Mouse (Mus musculus): Measurements from ENCODE around the gene Adipoq.
"Not testable (repeated sequence)": the region's sequence is repeated elsewhere in the genome, so short reads cannot be mapped to it uniquely, and the experiment has no call there.

Gene Adipoq

DNA sequence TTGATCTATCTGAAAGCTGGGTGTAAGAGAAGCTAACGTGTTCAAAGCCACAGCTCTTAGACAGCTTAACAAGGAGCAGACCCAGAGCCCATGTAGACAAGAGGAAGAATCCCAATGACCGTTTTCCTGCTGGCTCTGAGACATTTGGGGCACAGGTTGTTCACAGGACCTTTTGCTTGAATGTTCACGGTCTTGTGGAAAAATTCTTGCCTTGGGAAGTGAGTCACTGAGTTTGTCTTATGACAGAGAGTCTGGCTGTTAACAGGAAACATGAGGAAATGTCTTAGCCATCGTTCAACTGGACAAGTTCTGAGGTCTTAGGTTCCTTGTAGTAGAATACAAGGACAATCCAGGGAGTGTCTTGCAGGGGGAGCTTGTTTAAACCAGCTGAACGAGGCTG, 20.7 kb downstream of the Adipoq start:
- no peak for DNase-seq

DNA sequence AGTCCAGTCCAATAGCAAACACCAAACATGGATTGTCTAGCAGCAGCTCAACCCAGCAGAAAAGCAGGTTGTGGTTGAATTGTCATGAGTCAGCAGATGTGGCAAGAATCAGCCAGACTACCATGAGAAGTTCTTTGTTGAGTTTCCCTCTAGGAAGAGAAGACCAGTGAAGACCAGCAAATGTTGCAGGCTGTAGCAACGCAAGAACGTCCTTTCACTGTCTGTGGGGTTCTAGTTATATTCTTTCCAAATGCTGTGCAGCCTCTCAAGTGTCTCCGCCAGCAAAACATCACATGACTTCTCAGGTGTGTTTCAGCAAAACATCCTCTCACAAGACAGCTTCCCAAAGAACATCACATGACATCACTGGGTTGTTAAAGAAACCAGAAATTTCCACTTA, 24.5 kb downstream of the Adipoq start:
- DNase-seq, result no peak

DNA sequence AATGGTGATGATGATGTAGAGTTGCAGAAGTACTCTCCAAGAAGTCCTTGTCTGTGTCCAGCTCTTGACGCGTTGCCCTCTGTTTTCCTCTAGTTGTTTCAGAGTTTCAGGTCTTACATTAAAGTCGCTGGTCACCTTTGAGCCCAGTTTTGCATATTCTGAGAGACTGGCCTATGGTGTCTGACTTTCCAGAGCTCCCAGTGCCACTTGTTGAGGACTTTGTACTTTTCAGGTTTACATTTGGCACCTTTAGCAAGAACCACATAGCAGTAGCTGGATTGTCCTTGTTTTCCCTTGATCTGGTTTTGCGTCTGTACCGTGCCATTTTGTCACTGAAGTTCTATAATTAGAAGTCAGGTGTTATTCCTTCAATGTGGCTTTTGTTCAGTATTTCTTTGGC, 27.6 kb downstream of the Adipoq start:
- DNase-seq, result no peak

DNA sequence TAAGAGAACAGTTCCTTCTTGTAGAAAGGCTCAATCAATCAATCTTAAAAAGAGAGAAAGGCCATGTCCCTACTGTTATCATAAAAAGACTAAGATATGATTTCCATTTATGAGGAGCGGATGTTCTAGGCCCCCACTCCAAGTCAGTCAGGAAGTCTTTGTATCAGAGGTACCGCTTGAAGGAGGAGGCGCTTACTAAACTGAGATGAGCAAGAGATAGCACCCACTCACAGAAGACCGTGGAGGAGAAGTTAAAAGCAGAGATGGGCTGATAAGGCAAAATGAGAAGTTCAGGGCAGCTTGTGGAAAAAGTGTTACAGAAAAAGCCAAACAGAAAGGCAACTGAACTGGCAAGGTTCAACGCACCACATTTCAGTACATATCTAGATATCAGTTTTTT, 28.5 kb downstream of the Adipoq start:
- no peak for DNase-seq

DNA sequence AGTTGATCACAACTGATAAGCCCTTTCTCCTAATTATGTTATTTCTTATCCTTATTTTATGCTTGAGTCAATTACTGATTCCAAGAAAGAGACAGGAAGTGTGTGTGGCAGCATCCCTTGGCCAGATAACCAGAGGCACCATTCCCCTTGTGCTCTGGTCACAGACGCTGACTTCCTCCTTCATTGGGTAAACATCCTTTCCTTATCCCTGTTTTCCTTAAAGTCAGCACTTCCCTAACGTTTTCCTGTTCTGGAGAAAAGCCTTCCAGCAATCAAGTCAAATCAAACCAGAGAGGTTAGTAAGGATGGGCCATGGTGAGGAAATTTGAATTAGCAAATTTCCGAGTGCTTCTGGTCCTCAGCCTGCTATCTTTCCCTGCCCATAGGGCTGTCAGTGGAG, 29.6 kb downstream of the Adipoq start:
- no peak for DNase-seq

DNA sequence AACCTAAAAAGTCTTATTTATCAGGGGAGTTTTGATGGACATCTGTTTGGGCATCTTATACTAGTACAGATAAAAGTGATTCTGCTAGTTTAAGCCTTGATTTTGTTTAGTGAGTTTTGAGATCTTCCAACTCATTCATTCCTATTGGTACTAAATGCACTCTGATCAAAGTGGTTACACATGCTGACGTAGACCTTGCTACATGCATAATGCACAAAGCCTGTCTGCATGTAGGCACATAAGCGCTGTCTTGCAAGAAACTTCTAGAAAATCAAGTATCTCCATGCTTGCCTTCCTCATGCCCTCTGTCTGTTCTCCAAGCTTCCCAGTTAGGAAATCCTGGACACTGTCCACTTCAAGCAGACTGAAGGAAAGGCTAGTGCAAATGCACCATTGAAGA, 31.5 kb downstream of the Adipoq start:
- no peak for DNase-seq

DNA sequence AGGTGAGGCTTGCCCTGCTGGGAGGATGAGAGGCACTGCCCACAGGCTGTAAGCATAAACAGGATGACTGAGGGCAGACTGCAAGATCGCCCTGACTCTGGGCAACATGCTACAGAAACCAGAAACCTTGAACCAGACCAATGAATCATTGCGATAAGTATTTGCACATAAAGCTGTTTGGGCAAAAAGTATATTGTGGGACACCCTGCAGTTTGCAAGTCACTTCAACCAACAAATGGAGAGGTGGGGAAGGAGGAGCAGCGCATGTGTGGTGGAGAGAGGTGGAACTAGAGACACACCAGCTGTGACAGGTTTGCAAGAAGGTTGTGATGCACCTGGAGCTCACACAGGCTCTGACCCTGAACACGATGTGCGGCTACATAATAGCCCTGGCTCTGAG, 32.5 kb downstream of the Adipoq start:
- DNase-seq, result no peak

DNA sequence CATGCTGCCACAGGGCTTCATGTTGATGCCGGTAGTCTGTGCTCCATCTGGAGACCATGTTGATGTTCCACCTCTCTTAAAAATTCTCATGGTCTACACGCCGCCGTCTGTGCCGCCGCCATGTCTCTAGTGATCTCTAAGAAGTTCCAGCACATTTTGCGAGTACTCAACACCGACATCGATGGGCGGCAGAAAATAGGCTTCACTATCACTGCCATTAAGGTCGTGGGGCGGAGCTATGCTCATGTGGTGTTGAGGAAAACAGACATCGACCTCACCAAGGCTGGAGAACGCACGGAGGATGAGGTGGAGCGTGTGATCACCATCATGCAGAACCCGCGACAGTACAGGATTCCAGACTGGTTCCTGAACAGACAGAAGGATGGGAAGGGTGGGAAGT, 33.1 kb downstream of the Adipoq start:
- DNase-seq, result not testable (repeated sequence)

DNA sequence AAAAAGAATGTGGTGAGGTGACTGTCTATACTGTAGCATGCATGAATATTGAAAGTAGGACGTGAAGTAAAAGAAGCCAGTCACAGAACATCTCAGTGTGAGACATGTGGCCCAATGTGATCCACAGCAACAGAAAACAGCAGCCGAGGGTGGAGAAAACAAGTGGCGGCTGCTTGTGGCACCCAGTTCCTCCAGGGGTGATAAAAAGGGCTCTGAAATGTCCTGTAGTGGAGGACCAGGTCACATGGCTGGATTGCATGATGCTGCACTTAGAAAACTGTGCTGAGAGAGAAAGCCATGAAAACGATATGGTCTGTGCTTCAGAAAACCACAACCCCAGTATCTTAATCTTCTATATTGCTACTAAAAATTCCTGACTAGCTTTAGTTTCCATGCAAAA, 34.7 kb downstream of the Adipoq start:
- no peak for DNase-seq

DNA sequence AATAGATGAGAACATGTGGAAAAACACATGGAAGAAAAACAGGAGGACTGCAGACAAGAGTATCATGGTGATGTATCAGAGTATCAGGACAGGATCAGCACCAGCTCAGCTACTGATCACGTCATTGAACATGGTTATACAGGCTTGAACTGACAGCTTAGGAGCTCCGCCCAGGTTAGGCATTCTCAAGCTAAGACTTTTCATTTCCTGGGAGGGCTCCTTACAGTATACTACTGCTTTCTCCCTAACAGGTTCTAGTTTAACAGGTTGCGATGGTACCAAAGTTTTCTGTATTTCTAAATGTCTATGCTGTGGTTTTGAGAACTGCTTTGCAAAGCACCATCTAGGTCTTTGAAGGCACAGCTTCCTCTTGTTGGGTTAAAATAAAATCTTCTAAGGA, 35.2 kb downstream of the Adipoq start:
- no peak for DNase-seq

DNA sequence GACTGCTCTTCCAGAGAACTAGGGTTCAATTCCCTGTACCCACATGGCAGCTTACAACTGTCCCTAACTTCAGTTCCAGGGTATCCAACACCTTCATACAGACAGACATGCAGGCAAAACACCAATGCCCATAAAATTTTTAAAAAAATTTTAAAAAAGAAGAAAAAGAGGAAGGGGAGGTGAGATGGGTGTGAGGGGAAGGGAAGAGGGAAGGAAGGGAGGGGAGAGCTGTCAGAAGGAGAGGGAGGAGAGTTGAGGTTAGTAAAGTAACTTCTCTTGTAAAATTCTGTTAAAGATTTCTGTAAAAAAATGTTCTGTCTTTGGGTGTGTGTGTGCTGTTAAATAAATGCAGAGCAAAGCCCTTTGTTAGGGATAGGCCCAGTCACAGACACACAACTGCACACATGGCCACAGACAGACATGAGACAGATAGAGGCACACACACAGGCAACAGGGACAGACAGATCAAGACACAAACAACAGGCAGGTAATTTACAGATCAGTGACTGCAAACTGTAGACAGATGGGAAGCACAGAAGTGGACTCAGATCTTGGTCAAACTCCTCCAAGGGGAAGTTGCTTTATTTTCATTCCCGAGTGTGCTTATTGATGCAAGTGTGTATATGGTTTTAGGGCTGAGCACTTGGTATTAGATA, 35.7 kb downstream of the Adipoq start:
- no peak for DNase-seq

DNA sequence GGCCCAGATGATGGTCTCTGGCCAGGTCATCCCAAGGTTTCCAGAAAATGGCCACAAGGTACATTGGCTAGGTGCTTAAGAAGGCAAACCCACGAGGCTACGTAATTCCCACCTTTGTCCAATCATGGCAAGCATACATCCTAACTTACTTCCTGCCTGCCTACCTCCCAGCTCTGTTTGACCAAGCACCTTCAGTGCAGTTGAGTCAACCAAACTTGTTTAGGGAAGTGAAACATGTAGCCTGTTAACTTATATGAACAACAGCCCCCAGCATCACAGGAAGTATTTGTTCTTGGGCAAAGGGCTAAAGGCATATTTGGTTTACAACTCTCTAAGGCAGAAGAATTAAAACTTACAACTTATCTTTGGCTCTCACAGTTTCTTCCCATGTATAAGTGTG, 39.5 kb downstream of the Adipoq start:
- no peak for DNase-seq

DNA sequence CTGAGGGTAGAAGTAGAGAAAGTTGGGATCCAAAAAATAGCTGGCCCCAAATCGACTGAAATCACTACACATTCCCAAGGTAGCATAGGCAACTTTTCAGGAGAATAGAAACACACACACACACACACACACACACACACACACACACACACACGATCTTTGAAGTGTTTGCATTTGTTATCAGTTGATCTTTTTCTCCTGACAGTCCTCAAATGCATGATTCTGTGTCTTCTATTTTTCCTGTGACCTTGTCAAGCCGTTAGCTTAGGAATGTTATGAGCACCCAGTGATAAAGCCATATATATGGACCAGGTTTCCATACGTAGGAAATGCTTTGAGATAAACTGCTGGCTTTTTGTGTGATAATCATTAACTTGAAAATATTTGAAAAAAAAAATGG, 40.1 kb downstream of the Adipoq start:
- DNase-seq, result no peak

DNA sequence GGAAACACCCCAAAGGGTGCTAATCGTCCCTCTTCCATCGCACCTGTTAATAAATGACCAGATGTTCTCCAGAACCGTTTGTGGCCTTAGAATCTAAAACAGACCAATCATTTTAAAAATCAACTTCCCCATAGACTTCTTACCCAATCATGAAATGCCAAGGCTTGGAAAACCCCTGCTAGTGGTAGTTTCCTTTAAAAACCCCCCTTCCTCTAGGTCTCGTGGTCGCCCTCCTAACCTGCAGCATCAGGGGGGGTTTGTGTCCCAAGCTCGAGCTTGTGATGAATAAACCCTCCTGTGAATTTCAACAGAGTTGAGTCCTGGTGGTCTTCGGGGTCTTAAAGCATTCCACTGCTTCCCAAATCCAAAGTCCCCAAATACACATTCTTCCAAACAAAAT, 41.6 kb downstream of the Adipoq start:
- no peak for DNase-seq

DNA sequence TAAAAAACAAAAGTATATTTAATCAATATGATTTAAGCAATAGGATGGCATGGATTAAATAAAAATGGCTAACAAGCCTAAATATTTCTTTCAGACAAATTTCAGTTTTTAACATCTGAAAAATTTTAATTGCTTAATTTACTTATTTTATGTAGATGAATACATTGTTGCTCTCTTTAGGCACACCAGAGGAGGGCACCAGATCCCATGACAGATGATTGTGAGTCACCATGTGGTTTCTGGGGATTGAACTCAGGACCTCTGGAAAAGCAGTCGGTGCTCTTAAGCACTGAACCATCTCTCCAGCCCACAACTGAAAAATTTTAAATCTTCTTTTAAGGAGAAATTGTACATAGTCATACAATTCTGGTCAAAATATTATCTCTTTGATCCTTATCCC, 43.3 kb downstream of the Adipoq start:
- DNase-seq, result no peak

DNA sequence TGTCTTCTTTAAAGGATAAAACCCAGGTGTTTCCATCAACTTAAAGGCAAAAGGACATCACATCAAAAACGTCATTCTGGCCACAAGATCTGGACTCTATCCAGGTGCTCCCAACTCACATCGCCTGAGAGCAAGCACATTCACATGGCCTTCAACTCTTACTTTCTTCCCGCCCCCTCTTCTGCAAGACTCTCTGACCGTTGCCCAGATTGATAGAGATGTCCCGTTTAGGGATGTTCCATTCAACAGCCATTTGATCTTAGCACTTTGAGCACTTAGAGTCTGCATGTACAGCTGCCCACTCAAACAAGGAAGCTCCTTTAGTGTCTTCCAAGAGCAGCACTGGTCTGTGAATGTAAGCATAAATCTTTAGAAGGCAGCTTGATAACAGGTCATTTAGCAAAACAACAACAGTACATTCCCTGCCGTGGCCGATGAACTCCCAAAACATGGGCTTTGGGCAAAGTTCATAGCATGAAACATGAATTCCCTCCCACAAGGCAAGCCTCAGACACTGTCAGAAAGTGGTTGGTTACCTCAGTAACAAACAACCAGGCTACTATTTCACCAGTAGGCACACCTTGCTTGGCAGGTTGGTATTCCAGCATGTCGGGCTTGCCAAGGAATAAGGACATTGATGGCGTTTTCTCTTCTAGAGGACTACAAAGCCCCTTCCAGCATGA, 45.4 kb downstream of the Adipoq start:
- DNase-seq, result no peak

DNA sequence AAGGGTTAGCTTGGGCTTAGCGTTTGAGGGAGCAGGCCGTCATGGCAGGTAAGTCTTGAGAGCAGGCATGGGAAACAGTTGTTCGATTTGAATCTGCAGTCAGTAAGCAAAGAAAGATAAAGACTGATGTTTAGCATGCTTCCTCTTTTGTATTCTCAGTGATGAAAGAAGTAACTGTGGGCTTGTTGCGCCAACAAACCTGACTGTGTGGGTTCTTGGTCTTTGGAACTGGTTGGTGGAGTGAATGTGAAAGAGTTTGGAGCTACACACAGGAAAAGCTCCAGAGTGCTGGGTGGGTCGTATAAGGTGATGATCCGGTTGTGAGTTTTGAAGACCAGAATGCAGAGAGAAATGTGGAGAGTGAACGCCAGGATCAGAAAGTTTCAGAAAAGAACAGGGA, 49.3 kb downstream of the Adipoq start:
- DNase-seq, result no peak

DNA sequence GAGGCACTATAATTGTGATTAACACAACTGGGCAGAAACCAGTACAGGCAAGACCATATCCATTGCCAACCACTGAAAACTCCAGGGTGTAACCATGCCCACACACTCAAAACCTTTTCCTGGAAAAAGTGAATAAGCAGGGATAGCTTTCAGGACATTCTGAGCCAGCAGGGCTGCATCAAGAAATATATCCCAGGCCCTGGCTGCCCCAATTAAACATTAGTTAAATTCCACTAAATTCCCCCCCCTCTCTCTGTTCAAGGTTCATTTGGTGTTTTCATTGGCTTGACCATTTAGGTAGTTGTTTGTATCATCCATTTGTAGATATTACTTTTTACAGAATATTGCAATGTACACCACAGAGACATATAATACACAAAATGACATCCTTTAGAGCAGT, 50.0 kb downstream of the Adipoq start:
- DNase-seq, result no peak

DNA sequence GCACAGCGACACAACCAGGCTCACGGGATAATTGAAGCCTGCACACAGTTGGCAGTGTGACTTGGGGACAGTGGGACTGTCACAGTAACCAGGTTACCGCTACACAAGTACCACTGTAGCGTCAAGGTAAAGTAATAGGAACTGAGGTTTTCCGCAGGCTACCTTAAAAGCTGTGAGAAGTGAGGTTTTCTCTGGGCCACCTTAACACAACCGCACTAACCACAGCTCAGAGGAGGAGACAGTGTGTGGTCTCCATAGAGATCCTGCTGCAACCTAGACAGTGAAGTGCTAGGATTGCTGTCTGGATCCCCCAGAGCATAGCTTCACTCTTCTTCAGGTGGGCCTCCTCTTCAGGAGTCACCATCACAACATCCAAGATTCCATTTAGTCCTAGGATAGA, 50.5 kb downstream of the Adipoq start:
- no peak for DNase-seq

DNA sequence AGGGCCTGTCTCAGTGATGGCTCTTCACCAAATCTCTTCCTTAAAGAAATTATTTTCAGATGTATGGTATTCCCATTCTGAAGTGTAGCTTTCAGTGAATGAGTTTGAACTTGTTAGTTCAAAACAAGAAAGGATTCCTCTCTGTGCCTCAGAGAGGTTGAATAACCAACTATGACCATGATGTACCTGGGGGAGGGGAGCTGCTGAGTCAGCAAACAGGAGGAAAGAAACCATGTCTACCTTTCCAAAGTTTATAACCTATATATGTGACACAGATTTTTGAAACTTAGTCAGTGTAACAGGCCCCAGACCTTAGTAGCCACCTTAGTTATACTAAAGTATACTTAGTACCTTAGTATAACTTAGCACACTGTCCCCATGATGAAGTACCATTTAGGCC, 55.2 kb downstream of the Adipoq start:
- no peak for DNase-seq

All from cerebellum, adult 11-12 months (tissue).